Comparison of ENCODE assay signal across 8 mouse cellular contexts in genomic region chr11:117366861-117367357, GRCm38 (mm10).
"Had no signal": no experiment of that assay in that cellular context is flagged by ENCODE, and none has a peak within 500 bp of the region (broad histone marks: within the 10 kb centered on the region; RNA-seq: fewer than 3 reads in every experiment).

No protein-coding gene starts in this region.

- H3K9me3 ChIP-seq: kidney, embryonic 15.5 days; midbrain, embryonic 10.5 days; midbrain, embryonic 15.5 days; neural tube, embryonic 13.5 days; stomach, embryonic 15.5 days had no signal

- H3K4me3 ChIP-seq: kidney, embryonic 15.5 days; midbrain, embryonic 10.5 days; midbrain, embryonic 15.5 days; neural tube, embryonic 13.5 days; stomach, embryonic 15.5 days had no signal

- H3K27ac ChIP-seq: kidney, embryonic 15.5 days; midbrain, embryonic 10.5 days; midbrain, embryonic 15.5 days; neural tube, embryonic 13.5 days; stomach, embryonic 15.5 days had no signal

- H3K27me3 ChIP-seq: kidney, embryonic 15.5 days; midbrain, embryonic 15.5 days; neural tube, embryonic 13.5 days; stomach, embryonic 15.5 days had no signal

- DNase-seq: kidney, postnatal 14 days; spleen, adult 18-20 months; thymus, adult 2 months had no signal
